Mouse (Mus musculus): ENCODE measurements around the gene Hhip. TPM values are rescaled to one million over a fixed set of nuclear protein-coding genes. Genes with fewer than 3 reads are reported as not detected.

The Hhip gene
- not detected in 2 replicates for polyA plus RNA-seq (2012; ENCODE audit: insufficient read depth, insufficient read length, missing spikeins)

DNA sequence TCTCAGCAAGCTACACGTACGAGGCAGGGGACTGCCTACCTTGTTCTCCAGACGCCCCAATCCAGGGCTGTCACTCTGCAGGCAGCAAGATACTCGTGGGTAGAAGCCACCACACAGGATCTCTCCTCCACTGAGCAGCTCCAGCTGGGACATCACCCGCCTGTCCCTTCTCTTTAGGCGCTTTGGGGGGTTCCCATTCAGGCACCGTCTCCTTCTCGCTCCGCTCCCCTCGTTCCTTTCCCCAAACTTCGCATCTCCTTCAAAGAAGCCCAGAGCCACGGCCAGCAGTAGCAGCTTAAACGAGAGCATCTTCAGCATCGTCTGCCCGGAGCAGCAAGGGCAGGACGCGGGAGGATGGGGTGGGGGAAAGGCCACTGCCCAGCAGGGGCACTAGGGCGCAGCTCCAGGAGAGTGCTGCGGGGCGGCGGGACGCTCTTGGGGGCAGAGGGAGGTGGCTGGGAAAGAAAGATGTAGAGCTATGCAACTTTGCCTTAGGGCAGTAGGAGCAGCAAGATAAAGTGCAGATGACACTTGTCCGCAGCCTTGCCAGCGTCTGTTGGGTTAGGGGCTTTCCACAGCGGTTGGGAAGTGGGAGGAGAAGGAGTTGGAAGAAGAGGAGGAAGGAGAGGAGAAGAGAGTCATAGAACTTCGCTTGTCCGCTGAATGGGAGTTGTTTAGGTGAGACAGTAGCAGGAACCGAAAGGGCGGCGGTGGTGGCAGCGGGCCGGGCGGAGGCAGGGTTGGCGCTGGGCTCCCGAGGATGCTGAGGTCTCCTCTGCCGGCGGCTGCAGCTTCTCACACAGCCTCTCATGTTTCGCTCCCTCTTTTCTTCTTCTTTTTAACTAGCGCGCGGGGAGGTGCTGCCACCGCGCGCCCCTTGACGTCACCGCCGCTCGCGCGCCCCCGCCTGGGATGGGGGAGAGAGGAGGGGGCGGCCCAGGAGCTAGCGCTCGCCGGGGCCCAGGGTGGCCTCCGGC, at the start of gene Hhip:
TSS of gene Hhip (minus strand) at position 809 of the 977 bp plus-strand sequence.
- no peak within 1 kb of the TSS for H3K27ac ChIP-seq (ENCODE audit: insufficient read depth, low read depth, low read length)
- H3K4me1 ChIP-seq (ENCODE audit: control insufficient read depth, insufficient read depth, low read length) = no peaks in the 10 kb centered on the region
- TF ChIP-seq POLR2A (IDR thresholded peaks at IDR 0.05; ENCODE audit: borderline replicate concordance, low read depth, low read length) = no peak
- no peak for TF ChIP-seq CTCF (IDR thresholded peaks at IDR 0.05; ENCODE audit: low read depth, low read length)
- H3K4me3 ChIP-seq (ENCODE audit: insufficient read depth, low read length) = peak within 1 kb of the TSS; percentile 35

DNA sequence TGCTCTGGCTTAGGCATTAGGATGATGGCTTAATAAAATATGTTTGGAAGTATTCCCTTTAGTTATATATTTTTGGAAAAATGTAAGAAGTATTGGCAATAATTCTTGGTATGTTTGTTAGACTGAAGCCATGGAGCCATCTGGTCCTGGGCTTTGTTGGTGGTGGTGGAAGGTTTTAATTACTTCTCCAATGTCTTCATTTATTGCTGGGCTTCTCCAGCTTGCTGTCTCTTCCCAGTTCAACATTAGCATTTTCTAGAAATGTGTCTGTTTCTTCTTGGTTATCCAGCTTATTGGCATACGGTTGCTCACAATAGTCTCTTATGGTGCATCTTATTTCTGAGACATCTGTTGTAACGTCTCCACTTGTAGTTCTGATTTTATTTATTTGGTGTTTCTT, 29.2 kb upstream of the Hhip start:
- no peaks in the 10 kb centered on the region for H3K4me1 ChIP-seq (ENCODE audit: control insufficient read depth, insufficient read depth, low read length)
- H3K4me3 ChIP-seq (ENCODE audit: insufficient read depth, low read length) = no peak overlapping the region
- no peak overlapping the region for H3K27ac ChIP-seq (ENCODE audit: insufficient read depth, low read depth, low read length)
- TF ChIP-seq POLR2A (IDR thresholded peaks at IDR 0.05; ENCODE audit: borderline replicate concordance, low read depth, low read length) (no peak), CTCF (IDR thresholded peaks at IDR 0.05; ENCODE audit: low read depth, low read length) (no peak)

DNA sequence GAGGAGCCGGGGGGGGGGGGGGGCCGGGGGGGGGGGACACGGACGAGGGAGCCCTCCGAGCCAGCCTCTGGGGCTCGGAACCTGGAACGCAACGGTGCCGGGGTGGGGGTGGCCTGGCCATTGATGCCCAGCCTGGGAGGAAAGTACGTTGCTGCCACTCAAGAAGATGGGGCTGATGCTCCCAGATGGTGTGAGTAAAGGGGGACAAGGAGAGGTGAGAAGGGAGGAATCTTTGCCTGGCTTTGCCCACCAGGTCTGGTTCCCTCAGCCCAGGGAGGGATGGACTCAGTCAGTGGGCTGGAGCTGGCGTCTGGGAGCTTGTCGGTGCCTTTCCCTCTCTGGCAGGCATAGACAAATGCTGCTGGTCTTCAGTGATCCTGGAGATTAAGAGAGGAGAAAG, 387 bp upstream of the Hhip start:
- H3K4me1 ChIP-seq (ENCODE audit: control insufficient read depth, insufficient read depth, low read length) = no peaks in the 10 kb centered on the region
- H3K4me3 ChIP-seq (ENCODE audit: insufficient read depth, low read length) = no peak overlapping the region
- no peak overlapping the region for H3K27ac ChIP-seq (ENCODE audit: insufficient read depth, low read depth, low read length)
- TF ChIP-seq CTCF (IDR thresholded peaks at IDR 0.05; ENCODE audit: low read depth, low read length) (no peak), POLR2A (IDR thresholded peaks at IDR 0.05; ENCODE audit: borderline replicate concordance, low read depth, low read length) (no peak)

DNA sequence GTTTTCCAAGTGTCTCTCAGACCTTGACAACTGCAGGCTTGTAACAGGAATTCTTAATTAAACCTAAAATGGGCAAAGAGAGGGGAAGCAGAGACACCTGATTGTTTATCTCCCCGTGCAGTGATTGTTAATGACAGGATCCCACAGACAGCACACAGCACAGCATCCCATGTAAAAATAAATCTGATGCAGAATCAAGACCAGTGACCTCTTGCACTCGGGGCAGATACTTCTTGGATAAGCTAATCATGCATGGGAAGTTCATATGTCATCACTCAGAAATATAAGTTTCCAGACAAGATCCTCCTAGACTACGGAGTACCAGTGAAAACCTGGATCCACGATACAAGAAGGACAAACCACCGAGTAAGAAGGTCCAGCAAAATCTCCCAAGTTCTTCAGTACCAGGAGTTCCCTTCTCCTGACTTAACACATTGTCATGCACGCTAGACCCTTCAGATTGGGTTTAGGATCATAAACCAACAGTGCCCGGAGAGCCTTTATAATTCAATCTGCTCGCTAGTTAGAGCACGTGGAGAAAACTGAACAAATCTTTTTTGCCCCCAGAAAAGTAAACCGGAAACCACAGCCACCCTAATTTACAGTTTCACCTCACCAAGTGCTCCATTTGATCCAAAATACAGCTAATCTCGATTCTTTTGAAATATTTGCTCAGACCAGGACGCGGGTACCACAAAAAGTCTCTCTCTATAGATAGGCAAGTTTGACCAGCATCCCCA, 1.3 kb downstream of the Hhip start:
- Histone ChIP-seq H3K4me1 (ENCODE audit: control insufficient read depth, insufficient read depth, low read length) (no peaks in the 10 kb centered on the region), H3K27ac (ENCODE audit: insufficient read depth, low read depth, low read length) (no peak overlapping the region), H3K4me3 (ENCODE audit: insufficient read depth, low read length) (no peak overlapping the region)
- no peak for TF ChIP-seq CTCF (IDR thresholded peaks at IDR 0.05; ENCODE audit: low read depth, low read length)
- TF ChIP-seq POLR2A (IDR thresholded peaks at IDR 0.05; ENCODE audit: borderline replicate concordance, low read depth, low read length) = no peak

DNA sequence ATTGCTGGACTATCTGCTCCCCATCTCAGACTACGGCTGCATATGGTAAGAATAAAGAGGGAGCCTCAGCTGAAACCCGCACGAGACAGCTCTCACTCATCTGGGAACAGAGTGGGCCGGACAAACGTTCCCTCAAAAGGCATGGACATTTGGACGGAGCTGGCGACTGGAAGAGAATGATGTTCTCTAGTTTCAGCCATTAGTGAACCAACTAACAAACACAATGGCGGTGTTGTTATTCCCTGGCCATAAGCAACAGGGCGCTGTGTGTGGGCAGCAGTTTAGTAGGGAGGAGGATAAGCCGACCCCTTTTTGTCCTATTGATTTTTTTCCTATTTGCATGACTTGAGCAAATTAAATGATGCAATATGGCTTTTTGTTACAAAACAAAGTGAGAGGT, 2.0 kb downstream of the Hhip start:
- no peak overlapping the region for H3K4me3 ChIP-seq (ENCODE audit: insufficient read depth, low read length)
- no peaks in the 10 kb centered on the region for H3K4me1 ChIP-seq (ENCODE audit: control insufficient read depth, insufficient read depth, low read length)
- TF ChIP-seq CTCF (IDR thresholded peaks at IDR 0.05; ENCODE audit: low read depth, low read length) (no peak), POLR2A (IDR thresholded peaks at IDR 0.05; ENCODE audit: borderline replicate concordance, low read depth, low read length) (no peak)
- no peak overlapping the region for H3K27ac ChIP-seq (ENCODE audit: insufficient read depth, low read depth, low read length)

DNA sequence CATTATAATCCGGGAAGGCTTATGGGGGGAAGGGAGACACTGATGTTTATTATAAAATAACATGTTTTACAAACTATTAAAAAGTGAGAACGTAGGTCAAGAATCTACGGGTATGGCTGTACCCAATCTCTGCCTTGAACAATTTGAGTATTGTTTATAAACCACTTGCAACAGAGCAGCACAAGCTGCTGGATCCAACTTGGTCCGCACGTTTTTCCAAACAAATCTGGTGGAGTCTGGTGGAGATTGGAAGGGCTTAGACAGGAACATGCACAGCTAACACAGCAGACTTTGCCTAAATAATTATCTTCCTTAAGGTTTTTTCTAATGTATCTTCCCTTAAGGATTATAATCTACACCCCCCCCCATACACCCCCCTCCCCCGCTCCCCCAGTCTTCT, 2.7 kb downstream of the Hhip start:
- Histone ChIP-seq H3K27ac (ENCODE audit: insufficient read depth, low read depth, low read length) (no peak overlapping the region), H3K4me1 (ENCODE audit: control insufficient read depth, insufficient read depth, low read length) (no peaks in the 10 kb centered on the region), H3K4me3 (ENCODE audit: insufficient read depth, low read length) (no peak overlapping the region)
- TF ChIP-seq POLR2A (IDR thresholded peaks at IDR 0.05; ENCODE audit: borderline replicate concordance, low read depth, low read length) (no peak), CTCF (IDR thresholded peaks at IDR 0.05; ENCODE audit: low read depth, low read length) (no peak)

DNA sequence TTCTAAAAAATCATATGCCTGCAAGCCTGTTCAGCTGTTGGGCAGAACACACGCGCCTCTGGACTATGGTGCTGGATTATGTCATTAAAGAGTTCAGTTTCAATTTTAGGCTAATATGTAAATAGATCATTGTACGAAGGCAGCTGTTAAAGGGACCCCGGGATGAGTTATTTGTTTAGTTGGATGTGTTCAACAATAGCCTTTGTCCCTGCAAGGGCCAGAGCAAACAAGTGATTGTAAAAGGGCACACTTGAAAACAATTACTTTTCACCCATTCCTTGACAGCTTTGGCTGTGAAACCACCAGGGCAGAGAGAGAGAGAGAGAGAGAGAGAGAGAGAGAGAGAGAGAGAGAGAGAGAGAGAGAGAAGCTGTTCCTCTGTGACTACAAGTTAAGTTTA, 3.6 kb downstream of the Hhip start:
- Histone ChIP-seq H3K4me3 (ENCODE audit: insufficient read depth, low read length) (no peak overlapping the region), H3K27ac (ENCODE audit: insufficient read depth, low read depth, low read length) (no peak overlapping the region)
- TF ChIP-seq POLR2A (IDR thresholded peaks at IDR 0.05; ENCODE audit: borderline replicate concordance, low read depth, low read length) (no peak), CTCF (IDR thresholded peaks at IDR 0.05; ENCODE audit: low read depth, low read length) (no peak)

DNA sequence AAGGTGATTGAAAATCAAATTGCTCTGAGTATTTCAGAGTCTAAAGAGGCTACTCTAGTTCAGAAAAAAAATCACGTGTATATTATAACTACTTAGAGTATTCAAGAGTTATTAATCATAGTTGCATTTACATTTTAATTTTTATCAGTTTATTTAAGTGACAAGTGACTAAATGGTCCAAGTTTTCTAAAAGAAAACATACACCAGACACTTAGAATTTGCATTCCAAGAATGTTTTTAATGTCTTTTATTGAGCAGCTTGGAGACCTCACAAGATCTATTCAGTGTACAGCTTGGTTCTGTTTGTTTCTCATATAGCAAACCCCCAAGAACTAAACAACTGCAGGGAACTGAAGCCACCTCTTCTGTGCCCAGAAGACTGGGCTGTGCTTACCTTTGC, 5.0 kb downstream of the Hhip start:
- no peaks in the 10 kb centered on the region for H3K4me1 ChIP-seq (ENCODE audit: control insufficient read depth, insufficient read depth, low read length)
- no peak overlapping the region for H3K4me3 ChIP-seq (ENCODE audit: insufficient read depth, low read length)
- TF ChIP-seq POLR2A (IDR thresholded peaks at IDR 0.05; ENCODE audit: borderline replicate concordance, low read depth, low read length) (no peak), CTCF (IDR thresholded peaks at IDR 0.05; ENCODE audit: low read depth, low read length) (no peak)
- no peak overlapping the region for H3K27ac ChIP-seq (ENCODE audit: insufficient read depth, low read depth, low read length)

More for the DNA sequence above, 3.6 kb downstream of the Hhip start:
- no peaks in the 10 kb centered on the region for H3K4me1 ChIP-seq (ENCODE audit: control insufficient read depth, insufficient read depth, low read length)

DNA sequence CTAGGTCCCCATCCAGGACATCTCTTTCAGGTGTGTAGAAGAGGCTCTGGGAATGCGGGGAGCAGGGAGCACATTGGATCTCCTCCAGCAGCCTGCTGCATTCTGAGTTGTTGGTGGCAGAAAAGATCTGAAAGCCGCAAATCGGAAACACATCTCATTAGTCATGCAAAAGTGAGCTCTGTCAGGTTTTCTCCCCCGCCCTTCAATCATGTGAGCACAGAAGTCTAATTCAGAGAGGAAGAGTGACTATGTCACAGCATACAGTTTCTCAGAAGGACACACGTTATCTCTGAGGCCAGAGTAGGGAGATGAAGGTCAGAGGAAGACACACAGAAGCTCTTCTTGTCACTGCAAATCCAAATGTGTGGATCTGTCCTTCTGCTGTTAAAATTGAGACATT, 6.3 kb downstream of the Hhip start:
- Histone ChIP-seq H3K27ac (ENCODE audit: insufficient read depth, low read depth, low read length) (no peak overlapping the region), H3K4me3 (ENCODE audit: insufficient read depth, low read length) (no peak overlapping the region), H3K4me1 (ENCODE audit: control insufficient read depth, insufficient read depth, low read length) (no peaks in the 10 kb centered on the region)
- TF ChIP-seq POLR2A (IDR thresholded peaks at IDR 0.05; ENCODE audit: borderline replicate concordance, low read depth, low read length) (no peak), CTCF (IDR thresholded peaks at IDR 0.05; ENCODE audit: low read depth, low read length) (no peak)

All from bone marrow macrophage, adult 2 months (primary cell).